Mouse (Mus musculus) hindbrain, postnatal 0 days (tissue): ENCODE measurements at regions not wholly inside any gene's neighbourhood (a gene's known extent, or its start where the extent isn't known, plus 50 kb on each side); places are given as distances from the start of the nearest gene placed in this dataset.

Experiments used
- ATAC-seq: fragments of 200-750 bp; cut with Nextera tagmentation; 2 replicates; pipeline ENCODE4 v1.8.0; 2017; ENCODE audit warnings: mild to moderate bottlenecking, moderate TSS enrichment, moderate library complexity
- DNase-seq: peaks from one replicate; pipeline ENCODE4 v3.0.0-alpha.2; 2015; ENCODE audit warnings: low spot score
- H3K27ac ChIP-seq: fragments of 300-500 bp; sonication (generic); 2 replicates; pipeline ENCODE4 v1.5.1; 2014; ENCODE audit warnings: mild to moderate bottlenecking
- H3K27me3 ChIP-seq: fragments of 300-500 bp; sonication (generic); 2 replicates; pipeline ENCODE4 v1.6.1; 2014; ENCODE audit warnings: low read length, mixed read lengths; ENCODE audit not compliant: insufficient read depth
- H3K36me3 ChIP-seq: fragments of 300-500 bp; sonication (generic); 2 replicates; pipeline ENCODE4 v1.6.1; 2014; ENCODE audit warnings: low read length, mixed read lengths; ENCODE audit not compliant: insufficient read depth
- H3K4me1 ChIP-seq: fragments of 300-500 bp; sonication (generic); 2 replicates; pipeline ENCODE4 v1.6.1; 2014; ENCODE audit warnings: antibody characterized with exemption, low read length, mixed read lengths; ENCODE audit not compliant: insufficient read depth
- H3K4me2 ChIP-seq: fragments of 300-500 bp; sonication (generic); 2 replicates; pipeline ENCODE4 v1.6.1; 2014; ENCODE audit warnings: low read depth, mild to moderate bottlenecking, low read length, moderate library complexity, mixed read lengths
- H3K4me3 ChIP-seq: fragments of 300-500 bp; sonication (generic); 2 replicates; pipeline ENCODE4 v1.5.1; 2014; ENCODE audit warnings: low read length
- H3K9ac ChIP-seq: fragments of 300-500 bp; sonication (generic); replicated peaks from 2 replicates; pipeline ENCODE4 v1.6.1; 2014; ENCODE audit warnings: mild to moderate bottlenecking, low read length, moderate library complexity, mixed read lengths
- H3K9me3 ChIP-seq: fragments of 300-500 bp; sonication (generic); 2 replicates; pipeline ENCODE4 v1.6.1; 2016; ENCODE audit warnings: low read length, mixed read lengths
- CTCF ChIP-seq: IDR thresholded peaks from 2 replicates; pipeline ENCODE4 v1.5.1; 2016; ENCODE audit warnings: antibody characterized with exemption, control low read depth, low read depth
- WGBS: fragments of 180-500 bp; shearing (Covaris S2); extraction: QIAGEN DNeasy Blood & Tissue Kit; methylation state at CpG from one replicate; pipeline ENCODE4 v1.1.7; 2014; 5-methylcytosine and 5-hydroxymethylcytosine counted together

DNA sequence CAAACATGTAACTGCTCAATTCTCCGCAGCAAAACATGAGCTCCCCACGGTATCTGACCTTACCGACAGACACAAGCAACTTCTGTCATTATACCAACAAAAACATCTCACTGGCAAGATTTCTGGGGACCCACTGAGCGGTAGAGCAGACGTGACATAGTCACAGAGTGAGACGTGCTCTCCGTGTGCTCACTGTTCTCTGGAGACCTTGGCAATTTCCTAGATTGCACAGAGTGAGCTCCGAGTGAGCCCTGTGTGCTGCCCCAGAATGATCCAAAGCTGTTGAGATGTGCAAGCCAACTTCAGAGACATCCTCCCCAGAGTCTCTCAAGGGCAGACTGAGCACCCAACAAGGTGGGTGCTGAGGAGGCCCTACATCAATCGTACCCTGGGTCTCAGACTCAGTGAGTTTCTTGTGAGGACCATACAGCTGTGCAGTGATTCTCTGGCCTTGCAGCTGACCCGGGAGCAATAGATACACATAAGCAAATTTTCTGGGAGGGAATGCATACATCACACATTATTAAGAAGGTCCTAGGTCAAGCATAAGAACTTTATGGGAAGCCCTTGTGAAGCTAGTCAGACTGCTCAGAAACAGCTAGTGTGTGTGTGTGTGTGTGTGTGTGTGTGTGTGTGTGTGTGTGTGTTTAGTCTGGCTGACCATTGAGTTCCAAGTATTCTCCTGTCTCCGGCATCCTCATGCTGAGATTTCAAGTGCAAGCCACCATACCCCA is 58.5 kb upstream of the S1pr3 start:
- Histone ChIP-seq H3K9me3 (no peaks in the 10 kb centered on the region), H3K27ac (no peak overlapping the region), H3K4me3 (no peak overlapping the region), H3K4me2 (no peak overlapping the region), H3K4me1 (0 out of 2 replicates have a peak, but pooled peaks cover 7% of the 10 kb centered on the region), H3K27me3 (no peaks in the 10 kb centered on the region), H3K36me3 (no peaks in the 10 kb centered on the region), H3K9ac (no peak overlapping the region)
- ATAC-seq (no peak), DNase-seq (no peak)
- TF ChIP-seq CTCF: no peak
- WGBS: 76% methylated on average over 11 of the region's 11 CpGs

DNA sequence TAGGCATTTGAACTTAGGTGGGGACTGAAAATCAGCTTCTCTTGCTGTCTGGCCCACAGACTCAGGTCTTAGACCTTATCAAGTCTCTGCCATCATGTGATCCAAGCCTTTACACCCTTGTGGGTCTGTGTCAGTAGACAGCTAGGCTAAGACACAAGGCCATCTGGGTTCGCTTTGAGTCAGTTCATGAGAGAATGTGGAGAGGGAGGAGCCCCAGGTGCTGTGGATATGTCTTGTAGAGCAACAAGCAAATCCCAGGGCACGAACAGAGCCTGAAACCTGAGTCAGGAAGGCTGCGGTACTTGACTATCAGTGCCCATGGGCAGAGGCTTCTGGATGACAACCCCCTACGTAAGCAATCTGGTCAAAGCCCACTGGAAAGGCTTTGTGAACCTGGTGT is 55.6 kb upstream of the S1pr3 start:
- Histone ChIP-seq H3K9ac (no peak overlapping the region), H3K36me3 (no peaks in the 10 kb centered on the region), H3K4me1 (no peaks in the 10 kb centered on the region), H3K4me3 (no peak overlapping the region), H3K27me3 (no peaks in the 10 kb centered on the region), H3K27ac (no peak overlapping the region), H3K4me2 (no peak overlapping the region), H3K9me3 (no peaks in the 10 kb centered on the region)
- DNase-seq (no peak), ATAC-seq (no peak)
- no peak for TF ChIP-seq CTCF
- WGBS: 88% methylated on average over 4 of the region's 4 CpGs

- 75% methylated on average over 2 of the region's 2 CpGs for WGBS
- H3K27me3 ChIP-seq: no peaks in the 10 kb centered on the region
- ATAC-seq (no peak), DNase-seq (no peak)
- H3K4me2 ChIP-seq: no peak overlapping the region
- TF ChIP-seq CTCF: no peak
- H3K9ac ChIP-seq: no peak overlapping the region
- no peaks in the 10 kb centered on the region for H3K4me1 ChIP-seq
- no peaks in the 10 kb centered on the region for H3K9me3 ChIP-seq
- no peaks in the 10 kb centered on the region for H3K36me3 ChIP-seq
- no peak overlapping the region for H3K27ac ChIP-seq
- H3K4me3 ChIP-seq: no peak overlapping the region
Observed at GRCm38 (mm10) chr13:51355507-51355906, 52.9 kb upstream of the S1pr3 start.
